In the genomic region with DNA sequence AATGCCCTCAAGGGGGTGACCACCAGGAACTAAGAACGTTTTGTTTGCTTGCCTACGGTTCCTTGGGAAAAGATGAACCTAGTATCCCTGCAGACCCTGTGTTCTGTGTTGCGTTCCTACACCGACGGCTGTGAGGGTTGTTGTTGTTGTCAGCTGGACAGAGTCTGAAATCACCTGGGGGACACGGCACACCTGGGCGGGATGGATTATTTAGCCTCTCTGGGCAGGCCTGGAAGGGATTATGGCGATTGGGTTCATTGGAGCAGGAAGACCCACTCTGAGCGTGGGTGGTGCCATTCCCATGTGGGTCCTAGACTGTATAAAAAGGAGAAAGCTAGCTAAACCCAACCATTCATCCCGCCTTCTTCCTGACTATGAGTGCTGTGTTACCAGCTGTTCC, we compare ENCODE assay signal across 15 mouse cellular contexts. TPM values are rescaled to one million over a fixed set of nuclear protein-coding genes. Genes with fewer than 3 reads are reported as not detected.
DNase-seq lines count a peak whose midpoint lies in the region; ATAC-seq and TF ChIP-seq lines count a peak whose summit lies in the region.
"Had no signal": no experiment of that assay in that cellular context is flagged by ENCODE, and none has a peak within 500 bp of the region (broad histone marks: within the 10 kb centered on the region; RNA-seq: fewer than 3 reads in every experiment).

No protein-coding gene starts in this region.

- no peak for ATAC-seq in hindbrain, embryonic 12.5 days (ENCODE audit: low FRiP score)
- ATAC-seq in hindbrain, embryonic 16.5 days = no peak
- ATAC-seq in stomach, embryonic 14.5 days (ENCODE audit: insufficient number of reproducible peaks, insufficient read depth, low FRiP score, low read depth) = no peak
- no peak for ATAC-seq in stomach, postnatal 0 days (ENCODE audit: low FRiP score, low TSS enrichment)
- no peak for ATAC-seq in limb, embryonic 14.5 days (ENCODE audit: low FRiP score, low read depth)
- no peak for ATAC-seq in megakaryocyte-erythroid progenitor cell, adult 5-6 weeks (replicated peaks; ENCODE audit: low FRiP score, low TSS enrichment, poor library complexity, severe bottlenecking)

- H3K9me3 ChIP-seq in hindbrain, embryonic 12.5 days (replicated peaks) = no peaks in the 10 kb centered on the region
- no peaks in the 10 kb centered on the region for H3K9me3 ChIP-seq in hindbrain, embryonic 16.5 days (ENCODE audit: control insufficient read depth, low read length)
- H3K9me3 ChIP-seq in stomach, embryonic 14.5 days (ENCODE audit: control insufficient read depth, low read depth, low read length) = no peaks in the 10 kb centered on the region
- no peaks in the 10 kb centered on the region for H3K9me3 ChIP-seq in stomach, postnatal 0 days (ENCODE audit: control insufficient read depth, low read length)
- H3K9me3 ChIP-seq in limb, embryonic 14.5 days (ENCODE audit: control insufficient read depth, low read length) = no peaks in the 10 kb centered on the region
- H3K9me3 ChIP-seq: forebrain, embryonic 10.5 days; G1E had no signal

- no peak for TF ChIP-seq EP300 in stomach, postnatal 0 days (optimal IDR thresholded peaks at IDR 0.05)

- H3K27me3 ChIP-seq in hindbrain, embryonic 12.5 days = no peaks in the 10 kb centered on the region
- no peaks in the 10 kb centered on the region for H3K27me3 ChIP-seq in hindbrain, embryonic 16.5 days (replicated peaks; ENCODE audit: control insufficient read depth, insufficient read depth, low read length)
- no peaks in the 10 kb centered on the region for H3K27me3 ChIP-seq in stomach, embryonic 14.5 days (ENCODE audit: control insufficient read depth, insufficient read depth, low read length)
- no peaks in the 10 kb centered on the region for H3K27me3 ChIP-seq in stomach, postnatal 0 days (ENCODE audit: control insufficient read depth, insufficient read depth, low read length)
- no peaks in the 10 kb centered on the region for H3K27me3 ChIP-seq in limb, embryonic 14.5 days (ENCODE audit: control insufficient read depth, insufficient read depth, low read length)

- peaks cover 40% of the 10 kb centered on the region for H3K36me3 ChIP-seq in hindbrain, embryonic 12.5 days
- H3K36me3 ChIP-seq in hindbrain, embryonic 16.5 days (ENCODE audit: control insufficient read depth, insufficient read depth, low read length) = peaks cover 22% of the 10 kb centered on the region
- H3K36me3 ChIP-seq in stomach, embryonic 14.5 days (ENCODE audit: control insufficient read depth, insufficient read depth, low read length) = peaks cover 30% of the 10 kb centered on the region
- H3K36me3 ChIP-seq in stomach, postnatal 0 days (ENCODE audit: control insufficient read depth, insufficient read depth, low read length) = peaks cover 16% of the 10 kb centered on the region
- peaks cover 37% of the 10 kb centered on the region for H3K36me3 ChIP-seq in limb, embryonic 14.5 days (ENCODE audit: control insufficient read depth, insufficient read depth, low read length)

- H3K4me2 ChIP-seq in hindbrain, embryonic 12.5 days (replicated peaks) = peak overlapping the region; percentile 89; the same call in 1 of the 2 replicates
- no peak overlapping the region; the same call in 1 of the 2 replicates for H3K4me2 ChIP-seq in hindbrain, embryonic 16.5 days (ENCODE audit: low read length)
- 0 out of 2 replicates have a peak overlapping the region, but pooled peaks have one; percentile 78 for H3K4me2 ChIP-seq in stomach, embryonic 14.5 days (replicated peaks; ENCODE audit: low read depth, low read length)
- H3K4me2 ChIP-seq in stomach, postnatal 0 days (replicated peaks; ENCODE audit: low read depth) = no peak overlapping the region
- peak overlapping the region; percentile 72; the same call in 1 of the 2 replicates for H3K4me2 ChIP-seq in limb, embryonic 14.5 days (replicated peaks; ENCODE audit: low read depth, low read length, severe bottlenecking)

- peak overlapping the region; percentile 71; the same call in 1 of the 2 replicates for H3K9ac ChIP-seq in hindbrain, embryonic 12.5 days
- H3K9ac ChIP-seq in hindbrain, embryonic 16.5 days (ENCODE audit: low read depth, low read length) = no peak overlapping the region
- H3K9ac ChIP-seq in stomach, embryonic 14.5 days (replicated peaks; ENCODE audit: low read depth, low read length) = no peak overlapping the region
- no peak overlapping the region for H3K9ac ChIP-seq in stomach, postnatal 0 days (ENCODE audit: low read length)
- H3K9ac ChIP-seq in limb, embryonic 14.5 days (ENCODE audit: low read depth, low read length, severe bottlenecking) = no peak overlapping the region

- TF ChIP-seq POLR2A in limb, embryonic 14.5 days (IDR thresholded peaks at IDR 0.05; ENCODE audit: borderline replicate concordance, extremely low read depth, insufficient read depth, insufficient read length) = no peak

- peaks cover 20% of the 10 kb centered on the region for H3K4me1 ChIP-seq in hindbrain, embryonic 12.5 days
- peaks cover 15% of the 10 kb centered on the region for H3K4me1 ChIP-seq in hindbrain, embryonic 16.5 days (ENCODE audit: control insufficient read depth, insufficient read depth, low read depth, low read length)
- H3K4me1 ChIP-seq in stomach, embryonic 14.5 days (ENCODE audit: control insufficient read depth, insufficient read depth, low read length) = peaks cover 18% of the 10 kb centered on the region
- H3K4me1 ChIP-seq in stomach, postnatal 0 days (replicated peaks; ENCODE audit: control insufficient read depth, insufficient read depth) = peaks cover 4% of the 10 kb centered on the region; the same call in 1 of the 2 replicates
- H3K4me1 ChIP-seq in limb, embryonic 14.5 days (ENCODE audit: control insufficient read depth, insufficient read depth, low read length) = peaks cover 5% of the 10 kb centered on the region

- 87% methylated on average over 10 of the region's 10 CpGs for WGBS in hindbrain, embryonic 12.5 days
- WGBS in hindbrain, embryonic 16.5 days = 87% methylated on average over 10 of the region's 10 CpGs
- WGBS in stomach, embryonic 14.5 days = 76% methylated on average over 10 of the region's 10 CpGs
- 78% methylated on average over 10 of the region's 10 CpGs for WGBS in stomach, postnatal 0 days
- 81% methylated on average over 10 of the region's 10 CpGs for WGBS in limb, embryonic 14.5 days

- TF ChIP-seq CTCF in stomach, postnatal 0 days (IDR thresholded peaks at IDR 0.05; ENCODE audit: low read depth) = no peak

- no peak overlapping the region; the same call in 1 of the 2 replicates for H3K4me3 ChIP-seq in hindbrain, embryonic 12.5 days
- no peak overlapping the region for H3K4me3 ChIP-seq in hindbrain, embryonic 16.5 days (ENCODE audit: low read length)
- H3K4me3 ChIP-seq in stomach, embryonic 14.5 days (ENCODE audit: low read depth, low read length) = no peak overlapping the region
- no peak overlapping the region for H3K4me3 ChIP-seq in stomach, postnatal 0 days (ENCODE audit: low read depth, low read length)
- H3K4me3 ChIP-seq in limb, embryonic 14.5 days (replicated peaks; ENCODE audit: low read length) = no peak overlapping the region

- DNase-seq in stomach, postnatal 0 days (ENCODE audit: low spot score) = no peak
- no peak for DNase-seq in limb, embryonic 14.5 days (ENCODE audit: low spot score)
- DNase-seq in testis, postnatal 14 days (ENCODE audit: low spot score) = peak; percentile 17
- no peak for DNase-seq in frontal cortex, adult 2 months (ENCODE audit: extremely low spot score in 1 of 2, low spot score in 1 of 2)
- DNase-seq: adrenal gland, adult 2 months; cerebellum, postnatal 10 days had no signal

- no peak overlapping the region for H3K27ac ChIP-seq in hindbrain, embryonic 12.5 days
- H3K27ac ChIP-seq in hindbrain, embryonic 16.5 days (ENCODE audit: low read depth, low read length) = no peak overlapping the region
- H3K27ac ChIP-seq in stomach, embryonic 14.5 days (ENCODE audit: low read length) = no peak overlapping the region
- no peak overlapping the region for H3K27ac ChIP-seq in stomach, postnatal 0 days (replicated peaks)
- H3K27ac ChIP-seq in limb, embryonic 14.5 days (replicated peaks; ENCODE audit: low read depth, low read length) = no peak overlapping the region

RNA-seq across cellular contexts. Expression of gene A730061H03Rik, which starts 1.7 kb away (rescaled TPM):
- polyA plus RNA-seq in hindbrain, embryonic 12.5 days (2016; fragmentation: Nextera tagmentation; extraction: Ambion mirVana) = 0.62 TPM in 1 of 2 replicates, not detected in the other
- polyA plus RNA-seq in hindbrain, embryonic 16.5 days (2015; fragmentation: Nextera tagmentation; extraction: Ambion mirVana) = 0.89 and 1.4 TPM in 2 replicates
- 0.91 and 1.2 TPM in 2 replicates for polyA plus RNA-seq in stomach, embryonic 14.5 days (2014; fragmentation: Nextera tagmentation; extraction: Ambion mirVana)
- 0.57 and 0.93 TPM in 2 replicates for polyA plus RNA-seq in stomach, postnatal 0 days (2015; fragmentation: Nextera tagmentation; extraction: Ambion mirVana)
- 0.67 and 0.88 TPM in 2 replicates for polyA plus RNA-seq in limb, embryonic 14.5 days (2012; rRNA removed)
- 0.74 and 1.7 TPM in 2 replicates for polyA plus RNA-seq in limb, embryonic 14.5 days (2014; fragmentation: Nextera tagmentation; extraction: Ambion mirVana)
- total RNA-seq in megakaryocyte-erythroid progenitor cell, adult 5-6 weeks (2014; fragmentation: Nextera tagmentation) = 2.7 TPM in 1 of 2 replicates, not detected in the other
- total RNA-seq in megakaryocyte-erythroid progenitor cell, adult 5-6 weeks (2017) = 14.8 TPM in 1 of 2 replicates, not detected in the other
- polyA plus RNA-seq in frontal cortex, adult 2 months (2012; rRNA removed) = 1.3 and 1.7 TPM in 2 replicates
- polyA plus RNA-seq: forebrain, embryonic 10.5 days; heart, embryonic 14.5 days; small intestine, adult 2 months had no signal

RNA-seq across cellular contexts. Expression of gene Dcaf11, which starts 2.1 kb away (rescaled TPM):
- 104 and 106 TPM in 2 replicates for polyA plus RNA-seq in hindbrain, embryonic 12.5 days (2016; fragmentation: Nextera tagmentation; extraction: Ambion mirVana)
- polyA plus RNA-seq in hindbrain, embryonic 16.5 days (2015; fragmentation: Nextera tagmentation; extraction: Ambion mirVana) = 110 and 127 TPM in 2 replicates
- 67.6 and 69.6 TPM in 2 replicates for polyA plus RNA-seq in stomach, embryonic 14.5 days (2014; fragmentation: Nextera tagmentation; extraction: Ambion mirVana)
- polyA plus RNA-seq in stomach, postnatal 0 days (2015; fragmentation: Nextera tagmentation; extraction: Ambion mirVana) = 45.9 and 51.0 TPM in 2 replicates
- 47.5 and 53.0 TPM in 2 replicates for polyA plus RNA-seq in limb, embryonic 14.5 days (2012; rRNA removed)
- polyA plus RNA-seq in limb, embryonic 14.5 days (2014; fragmentation: Nextera tagmentation; extraction: Ambion mirVana) = 53.8 and 56.0 TPM in 2 replicates
- 41.6 and 45.9 TPM in 2 replicates for total RNA-seq in megakaryocyte-erythroid progenitor cell, adult 5-6 weeks (2014; fragmentation: Nextera tagmentation)
- 48.3 and 115 TPM in 2 replicates for total RNA-seq in megakaryocyte-erythroid progenitor cell, adult 5-6 weeks (2017)
- 107 and 128 TPM in 2 replicates for polyA plus RNA-seq in frontal cortex, adult 2 months (2012; rRNA removed)

RNA-seq across cellular contexts. Expression of gene Fitm1, which starts 13.6 kb away (rescaled TPM):
- polyA plus RNA-seq in hindbrain, embryonic 12.5 days (2016; fragmentation: Nextera tagmentation; extraction: Ambion mirVana) = 1.4 and 4.2 TPM in 2 replicates
- 0.26 and 1.4 TPM in 2 replicates for polyA plus RNA-seq in hindbrain, embryonic 16.5 days (2015; fragmentation: Nextera tagmentation; extraction: Ambion mirVana)
- polyA plus RNA-seq in stomach, embryonic 14.5 days (2014; fragmentation: Nextera tagmentation; extraction: Ambion mirVana) = 0.61 TPM in 1 of 2 replicates, not detected in the other
- polyA plus RNA-seq in stomach, postnatal 0 days (2015; fragmentation: Nextera tagmentation; extraction: Ambion mirVana) = 0.30 and 0.35 TPM in 2 replicates
- polyA plus RNA-seq in limb, embryonic 14.5 days (2012; rRNA removed) = 30.9 and 43.0 TPM in 2 replicates
- 19.1 and 26.9 TPM in 2 replicates for polyA plus RNA-seq in limb, embryonic 14.5 days (2014; fragmentation: Nextera tagmentation; extraction: Ambion mirVana)
- total RNA-seq in megakaryocyte-erythroid progenitor cell, adult 5-6 weeks (2014; fragmentation: Nextera tagmentation) = not detected in 2 replicates
- total RNA-seq in megakaryocyte-erythroid progenitor cell, adult 5-6 weeks (2017) = not detected in 2 replicates
- 0.11 TPM in 1 of 2 replicates, not detected in the other for polyA plus RNA-seq in frontal cortex, adult 2 months (2012; rRNA removed)
- total RNA-seq: G1E; layer of hippocampus, postnatal 25 days had no signal
- polyA plus RNA-seq: forebrain, embryonic 10.5 days; G1E had no signal

RNA-seq across cellular contexts. Expression of gene Psme1, which starts 16.1 kb away (rescaled TPM):
- polyA plus RNA-seq in hindbrain, embryonic 12.5 days (2016; fragmentation: Nextera tagmentation; extraction: Ambion mirVana) = 132 and 133 TPM in 2 replicates
- 223 and 230 TPM in 2 replicates for polyA plus RNA-seq in hindbrain, embryonic 16.5 days (2015; fragmentation: Nextera tagmentation; extraction: Ambion mirVana)
- 161 and 170 TPM in 2 replicates for polyA plus RNA-seq in stomach, embryonic 14.5 days (2014; fragmentation: Nextera tagmentation; extraction: Ambion mirVana)
- 130 and 136 TPM in 2 replicates for polyA plus RNA-seq in stomach, postnatal 0 days (2015; fragmentation: Nextera tagmentation; extraction: Ambion mirVana)
- polyA plus RNA-seq in limb, embryonic 14.5 days (2012; rRNA removed) = 66.8 and 77.6 TPM in 2 replicates
- 147 and 154 TPM in 2 replicates for polyA plus RNA-seq in limb, embryonic 14.5 days (2014; fragmentation: Nextera tagmentation; extraction: Ambion mirVana)
- total RNA-seq in megakaryocyte-erythroid progenitor cell, adult 5-6 weeks (2014; fragmentation: Nextera tagmentation) = 311 and 359 TPM in 2 replicates
- 249 and 300 TPM in 2 replicates for total RNA-seq in megakaryocyte-erythroid progenitor cell, adult 5-6 weeks (2017)
- 62.6 and 82.8 TPM in 2 replicates for polyA plus RNA-seq in frontal cortex, adult 2 months (2012; rRNA removed)

RNA-seq across cellular contexts. Expression of gene Pck2, which starts 21.8 kb away (rescaled TPM):
- polyA plus RNA-seq in hindbrain, embryonic 12.5 days (2016; fragmentation: Nextera tagmentation; extraction: Ambion mirVana) = 22.3 and 23.6 TPM in 2 replicates
- polyA plus RNA-seq in hindbrain, embryonic 16.5 days (2015; fragmentation: Nextera tagmentation; extraction: Ambion mirVana) = 29.3 and 32.4 TPM in 2 replicates
- 43.4 and 44.0 TPM in 2 replicates for polyA plus RNA-seq in stomach, embryonic 14.5 days (2014; fragmentation: Nextera tagmentation; extraction: Ambion mirVana)
- 15.7 and 16.1 TPM in 2 replicates for polyA plus RNA-seq in stomach, postnatal 0 days (2015; fragmentation: Nextera tagmentation; extraction: Ambion mirVana)
- 39.3 and 52.1 TPM in 2 replicates for polyA plus RNA-seq in limb, embryonic 14.5 days (2012; rRNA removed)
- 22.5 and 28.0 TPM in 2 replicates for polyA plus RNA-seq in limb, embryonic 14.5 days (2014; fragmentation: Nextera tagmentation; extraction: Ambion mirVana)
- total RNA-seq in megakaryocyte-erythroid progenitor cell, adult 5-6 weeks (2014; fragmentation: Nextera tagmentation) = 66.0 and 88.0 TPM in 2 replicates
- 48.7 and 55.6 TPM in 2 replicates for total RNA-seq in megakaryocyte-erythroid progenitor cell, adult 5-6 weeks (2017)
- polyA plus RNA-seq in frontal cortex, adult 2 months (2012; rRNA removed) = 30.5 and 36.9 TPM in 2 replicates

Comparison
In these comparisons a context has a peak if more than half of its experiments do, and no peak if none do; other contexts are left out.
1. H3K4me2 ChIP-seq: peak in hindbrain, embryonic 12.5 days (single experiment), stomach, embryonic 14.5 days (single experiment) and limb, embryonic 14.5 days (single experiment); none in hindbrain, embryonic 16.5 days (single experiment) and stomach, postnatal 0 days (single experiment).